Mouse (Mus musculus): Measurements from ENCODE around the gene Arhgap31.

- TF ChIP-seq CTCF (conservative IDR thresholded peaks at IDR 0.05; ENCODE audit: low read length) (no peak), POU5F1 (IDR thresholded peaks at IDR 0.05; ENCODE audit: borderline replicate concordance, low read length) (no peak)
Measured at GRCm38 (mm10) chr16:38652653-38653052, 60.4 kb downstream of the Arhgap31 start.

All from E14TG2a.4 (cell line).